Comparison of ENCODE assay signal across 8 mouse cellular contexts in genomic region chr9:108854241-108854696, GRCm38 (mm10). TPM values are rescaled to one million over a fixed set of nuclear protein-coding genes. Genes with fewer than 3 reads are reported as not detected.
A peak's percentile ranks its signal among the peaks of the same experiment; 100 is the strongest.
DNase-seq lines count a peak whose midpoint lies in the region.

No protein-coding gene starts in this region.

- H3K27me3 ChIP-seq in hindbrain, embryonic 10.5 days (ENCODE audit: insufficient read depth, poor library complexity, severe bottlenecking): 0 out of 2 replicates have a peak, but pooled peaks cover 7% of the 10 kb centered on the region

- H3K4me1 ChIP-seq in hindbrain, embryonic 10.5 days (replicated peaks): peaks cover 26% of the 10 kb centered on the region

- H3K4me3 ChIP-seq in hindbrain, embryonic 10.5 days: peak overlapping the region; percentile 80

- under 1% methylated on average over 28 of the region's 28 CpGs for WGBS in hindbrain, embryonic 10.5 days

- peaks cover 44% of the 10 kb centered on the region for H3K36me3 ChIP-seq in hindbrain, embryonic 10.5 days

- H3K9me3 ChIP-seq in hindbrain, embryonic 10.5 days: no peaks in the 10 kb centered on the region

- H3K27ac ChIP-seq in hindbrain, embryonic 10.5 days: peak overlapping the region; percentile 89

- DNase-seq in Muller cell, postnatal 12 days (ENCODE audit: inconsistent ontology term): peak; percentile 91
- DNase-seq in cerebellum, adult 8-10 months: peak; percentile 76
- DNase-seq in forelimb bud, embryonic 11.5 days (ENCODE audit: low read depth, low spot score): peak; percentile 88
- peak; percentile 85 for DNase-seq in hindbrain, embryonic 10.5 days (ENCODE audit: low spot score)
- DNase-seq in layer of hippocampus, postnatal 14 days (ENCODE audit: low spot score in 2 of 2): peak; percentile 90 to 92
- DNase-seq in lung, postnatal 10 days: peak; percentile 95
- peak; percentile 66 for DNase-seq in ovary, postnatal 14 days (ENCODE audit: low spot score)
- peak; percentile 76 for DNase-seq in thymus, postnatal 10 days (ENCODE audit: low spot score in 2 of 2)

RNA-seq across cellular contexts. Expression of gene Slc26a6, which starts 1.2 kb away (rescaled TPM):
- 11.2 and 12.6 TPM in 2 replicates for polyA plus RNA-seq in hindbrain, embryonic 10.5 days (2016; fragmentation: Nextera tagmentation; extraction: Ambion mirVana)
- 10 to 100 TPM; 31.5 to 33.6 TPM for total RNA-seq in layer of hippocampus, postnatal 14 days (2021)

RNA-seq across cellular contexts. Expression of gene Celsr3, which starts 28.1 kb away (rescaled TPM):
- 4.5 and 7.2 TPM in 2 replicates for polyA plus RNA-seq in hindbrain, embryonic 10.5 days (2016; fragmentation: Nextera tagmentation; extraction: Ambion mirVana)
- total RNA-seq in layer of hippocampus, postnatal 14 days (2021): 10 to 100 TPM; 54.2 to 57.1 TPM

RNA-seq across cellular contexts. Expression of gene Nckipsd, which starts 46.1 kb away (rescaled TPM):
- polyA plus RNA-seq in hindbrain, embryonic 10.5 days (2016; fragmentation: Nextera tagmentation; extraction: Ambion mirVana): 14.9 and 16.2 TPM in 2 replicates
- total RNA-seq in layer of hippocampus, postnatal 14 days (2021): 10 to 100 TPM; 47.2 to 52.3 TPM

Comparison
In these comparisons a context has a peak if more than half of its experiments do, and no peak if none do; other contexts are left out.
1. Peak in every context shown above with its lines: DNase-seq, H3K4me3 ChIP-seq and H3K27ac ChIP-seq.